Mouse (Mus musculus): ENCODE measurements around the gene Lpar6.

The Lpar6 gene

DNA sequence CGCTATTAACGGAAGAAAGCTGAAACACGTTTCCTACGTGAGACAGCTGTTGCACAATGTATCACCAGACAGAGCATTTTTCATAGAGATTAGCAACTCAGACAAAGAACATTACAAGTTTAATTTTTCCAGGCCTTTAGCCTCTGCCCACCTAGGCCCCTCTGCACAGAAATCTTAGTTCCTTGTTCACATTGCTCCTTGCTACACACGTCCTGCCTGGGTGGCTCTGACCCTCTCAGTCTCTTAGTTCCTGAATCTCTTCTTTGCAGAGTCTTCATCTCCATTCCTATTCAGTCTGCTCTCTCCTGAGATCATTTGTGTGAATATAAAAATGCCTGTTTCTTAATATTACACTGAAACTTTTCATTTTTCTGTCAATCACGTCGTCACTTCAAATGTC lies 19.7 kb downstream of the Lpar6 start:
- DNase-seq = no peak

DNA sequence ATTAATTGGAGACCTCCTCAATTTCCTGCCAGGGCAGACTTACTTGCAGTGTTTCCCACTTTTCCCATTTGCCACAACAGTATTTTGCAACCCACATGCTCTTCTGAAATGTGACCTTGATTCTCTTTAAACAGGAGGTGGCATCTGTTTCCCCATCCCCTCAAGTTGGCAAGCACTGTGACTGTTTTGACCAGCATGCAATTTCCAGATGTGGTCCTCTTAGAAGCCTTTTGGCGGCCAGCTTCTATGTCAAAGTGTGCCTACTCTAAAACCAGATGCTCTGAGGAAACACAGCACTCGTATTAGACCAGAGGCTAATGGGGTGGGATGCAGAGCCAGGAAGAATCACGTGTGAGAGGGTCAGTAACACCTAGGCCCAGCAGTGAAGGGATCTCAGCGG lies 20.5 kb downstream of the Lpar6 start:
- DNase-seq = no peak

DNA sequence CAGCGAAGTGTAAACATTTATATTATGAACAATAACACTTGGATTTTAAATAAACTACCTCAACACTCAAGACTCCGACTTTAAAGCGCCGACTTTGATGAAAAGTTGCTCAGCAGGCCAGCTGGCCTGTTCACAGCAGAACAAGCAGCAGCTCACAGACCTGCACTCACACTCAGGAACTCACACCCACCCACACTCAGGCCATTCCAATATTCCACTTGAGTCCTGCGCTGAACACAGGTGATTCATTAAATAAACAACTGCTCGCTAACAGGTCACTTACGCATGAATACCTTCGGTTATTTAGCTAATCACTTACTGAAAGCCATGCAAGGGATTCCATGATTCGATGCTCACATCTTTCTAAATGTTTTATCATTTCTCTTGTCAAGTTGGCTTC lies 24.5 kb downstream of the Lpar6 start:
- no peak for DNase-seq

DNA sequence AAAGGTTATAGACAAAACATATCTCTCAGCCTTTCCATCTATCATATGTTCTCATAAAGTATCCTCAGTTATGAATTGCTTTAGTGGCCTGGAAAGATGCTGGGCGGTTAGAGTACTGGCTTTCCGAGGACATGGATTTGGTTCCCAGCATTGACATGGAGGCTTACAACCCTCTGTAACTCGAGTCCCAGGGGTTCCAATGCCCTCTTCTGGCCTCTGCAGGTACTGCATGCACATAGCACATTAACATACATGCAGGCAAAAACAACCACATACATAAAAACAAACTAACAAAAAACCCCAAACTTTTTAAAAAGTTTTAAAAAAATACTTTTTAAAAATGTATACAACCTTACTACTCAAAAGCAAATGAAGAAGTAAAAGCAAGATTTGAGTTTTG lies 28.5 kb downstream of the Lpar6 start:
- peak; percentile 20 to 32 for DNase-seq

DNA sequence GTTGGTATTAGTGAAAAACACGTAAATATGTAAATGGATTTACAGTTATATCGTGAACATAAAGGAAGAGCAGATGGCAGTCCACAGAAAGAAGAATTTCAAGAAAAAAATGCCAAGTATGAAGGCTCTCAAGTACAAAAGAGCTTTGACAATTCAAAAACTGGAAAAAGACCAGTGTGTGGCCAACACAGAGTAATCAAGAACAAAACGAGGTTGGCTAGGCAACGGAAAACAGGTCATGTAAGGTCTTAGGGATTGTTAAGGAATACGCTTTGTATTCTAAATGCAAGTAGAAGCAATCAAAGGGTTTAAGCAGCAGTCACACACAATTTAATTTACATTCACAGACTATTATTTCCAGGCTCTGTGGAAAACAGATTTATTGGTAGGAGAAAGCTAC lies 34.1 kb downstream of the Lpar6 start:
- no peak for DNase-seq

DNA sequence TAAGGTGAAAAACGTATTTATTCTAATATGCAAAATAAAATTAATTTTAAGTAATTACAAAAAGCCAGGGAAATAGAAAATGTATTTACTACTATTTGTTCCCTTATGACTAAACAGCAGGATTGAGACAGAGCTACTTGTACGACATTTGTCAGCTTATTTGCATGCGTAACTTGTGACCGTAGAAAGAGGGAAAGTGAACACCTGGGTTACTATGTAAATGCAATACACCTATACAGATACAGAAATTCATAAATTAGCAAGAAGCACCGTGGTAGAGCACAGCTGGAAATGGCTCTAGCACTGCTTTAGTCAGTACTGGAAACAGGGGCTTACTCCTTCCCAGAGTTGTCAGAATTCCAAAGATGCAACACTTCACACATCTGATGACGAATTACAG lies 41.4 kb downstream of the Lpar6 start:
- DNase-seq = no peak

DNA sequence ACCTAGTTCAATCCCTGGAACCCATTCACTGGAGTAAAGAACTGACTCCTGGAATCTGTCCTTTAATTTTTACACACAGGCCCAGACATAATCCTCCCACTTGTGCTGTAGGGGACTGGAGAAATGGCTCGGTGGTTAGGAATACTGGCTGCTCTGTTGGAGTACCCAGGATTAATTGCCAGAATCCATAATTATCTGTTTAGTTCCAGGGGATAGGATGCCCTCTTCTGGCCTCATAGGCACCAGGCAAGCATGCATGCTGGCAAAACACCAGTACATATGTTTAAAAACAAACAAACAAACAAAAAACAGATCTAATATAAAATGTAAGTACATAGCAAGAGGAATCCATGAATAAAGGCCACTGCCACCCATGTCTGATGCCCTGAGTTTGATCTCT lies 43.3 kb downstream of the Lpar6 start:
- peak; percentile 13 to 29 for DNase-seq

DNA sequence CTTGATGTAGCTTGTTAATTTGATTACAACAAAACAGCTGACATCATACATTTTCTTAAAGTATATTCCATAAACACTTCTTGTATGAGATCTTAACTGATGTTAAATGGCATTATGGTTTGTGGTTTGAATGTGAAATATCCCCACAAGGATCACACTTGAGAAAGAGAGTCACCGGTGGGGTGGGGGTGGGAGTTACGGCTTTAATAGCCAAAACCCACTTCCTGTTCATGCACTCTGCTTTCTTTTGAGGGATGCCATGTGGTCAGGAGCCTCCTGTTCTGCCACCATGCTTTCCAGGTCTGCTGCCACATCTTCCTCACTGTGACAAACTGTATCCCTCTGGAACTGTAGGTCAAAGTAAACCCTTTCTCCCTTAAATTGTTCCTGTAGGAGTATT lies 52.2 kb downstream of the Lpar6 start:
- no peak for DNase-seq

DNA sequence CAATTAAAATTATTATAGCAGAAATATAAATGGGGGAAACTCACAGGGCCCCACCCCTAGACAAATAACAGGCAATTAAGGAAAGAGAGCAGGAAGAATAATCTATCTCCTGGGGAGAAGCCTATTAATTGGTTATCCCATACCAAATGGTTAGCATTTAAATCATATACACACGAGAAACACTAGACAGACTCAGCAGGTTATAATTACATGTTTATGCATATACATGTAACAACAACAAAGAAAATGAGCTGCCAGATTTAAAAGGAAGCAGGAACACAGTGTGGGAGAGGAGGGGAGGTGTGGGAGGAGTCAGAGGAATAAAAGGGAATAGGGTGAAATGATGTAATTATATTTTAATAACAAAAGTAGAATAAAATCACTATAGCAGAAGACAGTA lies 54.7 kb downstream of the Lpar6 start:
- DNase-seq = no peak

Measured in kidney, postnatal 4 days (tissue).